Mouse (Mus musculus) lung, postnatal 0 days (tissue): ENCODE data around the gene Rnd3.

Source experiments
- CTCF ChIP-seq: IDR thresholded peaks from 2 replicates; pipeline ENCODE4 v1.5.1; 2016; ENCODE audit warnings: antibody characterized with exemption, mild to moderate bottlenecking
- EP300 ChIP-seq: IDR thresholded peaks from 2 replicates; pipeline ENCODE4 v1.6.1; 2016; ENCODE audit warnings: antibody characterized with exemption, mild to moderate bottlenecking, control low read depth

GRCm38 (mm10) chr2:51088843-51089573, 59.9 kb downstream of the Rnd3 start:
- TF ChIP-seq CTCF (no peak), EP300 (no peak)
